Mouse (Mus musculus) ovary, postnatal 36 days (tissue): ENCODE data around the gene Gm21988.

Experiments
- DNase-seq: peaks from one replicate; pipeline ENCODE4 v3.0.0; 2022; ENCODE audit warnings: low spot score, mixed read lengths

The Gm21988 gene

GRCm38 (mm10) chr11:70236717-70237116 is 2.9 kb downstream of the Gm21988 start:
- no peak for DNase-seq

DNA sequence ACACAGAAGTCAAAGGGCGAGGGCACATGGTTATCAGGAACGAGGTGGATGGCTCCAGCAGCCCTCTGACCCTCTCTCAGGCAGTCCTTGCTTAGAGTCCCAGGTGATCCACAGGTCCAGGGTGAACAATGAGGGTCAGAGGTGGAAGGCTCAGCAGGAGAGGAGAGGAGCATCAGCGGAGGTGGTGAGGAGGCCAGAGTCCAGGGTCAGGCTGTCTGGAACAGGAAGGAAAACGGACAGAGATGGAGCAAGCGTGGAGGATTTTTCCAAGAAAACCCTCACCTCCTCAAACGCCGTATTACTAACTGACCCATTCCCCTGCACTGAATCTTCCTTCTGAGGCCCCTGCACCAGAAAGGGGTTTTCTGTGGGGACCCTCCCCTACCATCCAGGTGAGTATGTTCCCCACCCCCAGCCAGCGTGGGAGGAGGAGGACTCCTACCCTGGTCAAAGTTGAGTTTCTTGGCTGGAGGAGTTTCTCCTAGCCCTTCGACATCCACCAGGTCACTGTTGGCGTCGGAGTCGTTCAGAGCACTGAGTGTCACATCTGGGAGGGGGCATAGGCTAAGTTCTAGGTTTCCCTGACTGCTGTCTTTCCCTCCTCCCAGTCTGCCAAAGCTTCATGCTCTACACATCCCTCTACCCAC is 4.3 kb downstream of the Gm21988 start:
- DNase-seq = no peak

DNA sequence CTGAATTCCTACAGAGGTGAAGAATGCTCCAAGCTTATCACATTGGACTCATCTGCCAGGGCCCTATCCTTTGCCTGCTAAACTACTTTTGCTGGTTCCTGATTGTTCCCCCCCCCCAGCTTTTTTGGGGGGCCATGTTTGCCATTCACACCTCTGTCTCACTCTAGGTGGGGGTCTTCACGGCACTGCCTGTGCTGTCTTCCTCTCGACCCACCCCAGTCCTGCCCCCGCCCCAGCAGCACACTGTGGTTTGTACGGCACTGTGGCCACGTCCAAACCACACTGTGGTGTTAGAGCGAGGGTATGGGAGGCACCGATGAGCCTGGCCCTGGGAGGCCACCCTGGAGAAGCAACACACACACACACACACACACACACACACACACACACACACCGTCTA is 5.1 kb downstream of the Gm21988 start:
- DNase-seq = no peak

DNA sequence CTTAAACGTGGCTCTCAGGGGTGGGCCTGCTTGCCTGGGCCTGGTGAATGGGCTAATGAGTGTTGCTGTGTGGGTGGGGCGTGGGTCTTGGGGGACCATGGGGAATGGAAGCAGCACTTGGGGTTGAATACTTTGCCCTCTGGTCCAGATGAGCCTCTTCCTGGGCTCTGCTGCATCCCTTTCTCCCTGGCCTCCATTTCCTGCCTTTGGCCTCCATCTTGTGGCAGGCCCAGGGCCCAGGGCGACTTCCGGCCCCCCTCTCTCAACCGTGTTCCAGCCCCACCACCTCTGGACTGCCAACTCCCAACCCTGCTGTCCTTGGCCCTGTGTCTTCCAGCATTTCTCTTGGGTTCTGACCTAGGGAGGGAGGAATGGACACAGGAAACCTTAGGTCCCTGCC is 5.6 kb downstream of the Gm21988 start:
- DNase-seq = peak; percentile 59

DNA sequence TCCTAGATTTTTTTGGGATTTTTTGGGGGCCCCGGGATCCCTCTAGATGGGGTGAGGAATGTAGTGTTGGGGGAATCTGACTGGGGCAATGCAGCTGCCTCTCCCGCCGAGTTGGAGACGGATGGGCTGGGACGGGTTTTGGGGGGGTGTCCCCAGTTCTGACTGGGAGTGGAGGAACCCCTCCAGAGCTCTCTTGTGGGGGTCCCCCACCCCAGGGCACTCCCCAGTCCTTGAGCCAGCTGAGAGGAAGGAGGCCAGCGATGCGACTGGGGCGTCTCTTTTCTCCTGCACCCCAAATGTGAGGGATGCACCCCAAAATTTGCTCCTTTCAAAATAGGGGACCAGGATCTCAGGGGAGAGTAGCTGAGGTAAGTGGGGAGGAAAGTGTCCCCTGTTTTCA is 6.6 kb downstream of the Gm21988 start:
- DNase-seq = peak; percentile 50

DNA sequence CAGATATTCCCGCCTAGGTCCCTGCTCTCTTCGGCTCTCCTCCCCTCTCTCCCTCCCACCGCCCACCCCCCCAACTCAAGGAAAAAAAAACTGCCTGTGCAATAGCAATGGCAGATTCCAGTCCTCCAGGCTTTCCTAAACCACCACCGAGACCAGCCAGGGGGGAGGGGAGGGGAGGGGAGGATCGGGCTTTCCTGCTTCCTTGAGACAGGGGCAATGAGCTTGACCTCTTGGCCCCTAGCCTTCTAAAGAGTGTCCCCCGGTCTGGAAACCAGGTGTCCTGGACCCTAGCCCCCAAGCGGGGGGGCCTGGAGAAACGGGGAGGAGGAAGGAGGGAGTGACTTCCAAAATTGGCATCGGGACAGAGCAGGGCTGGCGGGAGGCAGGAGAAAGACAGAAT is 7.1 kb downstream of the Gm21988 start:
- peak; percentile 72 for DNase-seq

DNA sequence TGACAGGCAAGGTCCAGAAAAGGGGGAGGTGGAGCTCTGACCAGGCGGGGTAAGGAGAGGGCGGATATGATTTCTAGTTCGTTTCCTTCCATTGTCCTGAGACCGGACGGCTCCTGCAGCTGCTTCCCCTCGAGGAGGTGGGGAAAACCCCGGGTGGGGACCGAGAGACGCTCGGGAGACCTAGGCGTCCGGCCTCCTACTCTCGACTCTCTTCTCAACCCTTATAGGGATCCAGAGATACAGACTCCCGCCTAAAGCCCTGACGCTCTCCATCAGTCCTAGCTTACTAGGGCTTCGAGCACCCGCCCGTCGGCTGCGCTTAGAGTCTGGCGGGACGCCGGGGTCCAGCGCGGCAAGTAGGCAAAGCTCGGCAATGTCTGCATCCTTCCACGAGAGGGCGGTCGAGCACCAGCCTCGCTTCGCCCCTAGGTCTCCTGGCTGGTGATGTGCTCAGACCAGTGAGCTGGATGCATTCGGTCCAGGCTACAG is 9.3 kb downstream of the Gm21988 start:
- peak; percentile 84 for DNase-seq

- DNase-seq = no peak
Observed at GRCm38 (mm10) chr11:70229260-70230010, 10.2 kb downstream of the Gm21988 start, which contains the start of gene Bcl6b. Gene Bcl6b (minus strand): TSS chr11:70229798.

DNA sequence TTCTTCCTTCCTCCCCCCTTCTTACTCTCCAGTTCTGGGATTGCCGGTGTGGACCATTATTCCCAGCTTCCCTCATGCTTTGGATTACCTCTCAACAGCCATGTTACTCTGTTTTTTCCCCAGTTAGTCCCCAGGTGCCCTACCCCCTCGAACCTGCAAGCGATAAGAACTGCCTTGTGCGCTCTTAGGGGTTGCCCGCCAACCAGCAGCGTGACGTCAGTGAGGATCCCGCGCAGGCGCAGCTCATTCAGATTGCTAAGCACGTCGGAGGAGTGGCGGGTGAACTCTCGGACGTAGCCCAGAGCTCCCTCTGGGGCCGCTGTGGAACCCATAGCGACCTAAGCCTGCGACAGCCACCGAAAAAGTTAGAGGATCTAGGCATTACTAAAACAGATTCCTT is 10.8 kb downstream of the Gm21988 start:
- peak; percentile 76 for DNase-seq

- no peak for DNase-seq
Observed at GRCm38 (mm10) chr11:70227661-70228245, 11.9 kb downstream of the Gm21988 start.

GRCm38 (mm10) chr11:70227126-70227525 is 12.5 kb downstream of the Gm21988 start:
- no peak for DNase-seq

- no peak for DNase-seq
Observed at GRCm38 (mm10) chr11:70226602-70226890, 13.1 kb downstream of the Gm21988 start.

DNA sequence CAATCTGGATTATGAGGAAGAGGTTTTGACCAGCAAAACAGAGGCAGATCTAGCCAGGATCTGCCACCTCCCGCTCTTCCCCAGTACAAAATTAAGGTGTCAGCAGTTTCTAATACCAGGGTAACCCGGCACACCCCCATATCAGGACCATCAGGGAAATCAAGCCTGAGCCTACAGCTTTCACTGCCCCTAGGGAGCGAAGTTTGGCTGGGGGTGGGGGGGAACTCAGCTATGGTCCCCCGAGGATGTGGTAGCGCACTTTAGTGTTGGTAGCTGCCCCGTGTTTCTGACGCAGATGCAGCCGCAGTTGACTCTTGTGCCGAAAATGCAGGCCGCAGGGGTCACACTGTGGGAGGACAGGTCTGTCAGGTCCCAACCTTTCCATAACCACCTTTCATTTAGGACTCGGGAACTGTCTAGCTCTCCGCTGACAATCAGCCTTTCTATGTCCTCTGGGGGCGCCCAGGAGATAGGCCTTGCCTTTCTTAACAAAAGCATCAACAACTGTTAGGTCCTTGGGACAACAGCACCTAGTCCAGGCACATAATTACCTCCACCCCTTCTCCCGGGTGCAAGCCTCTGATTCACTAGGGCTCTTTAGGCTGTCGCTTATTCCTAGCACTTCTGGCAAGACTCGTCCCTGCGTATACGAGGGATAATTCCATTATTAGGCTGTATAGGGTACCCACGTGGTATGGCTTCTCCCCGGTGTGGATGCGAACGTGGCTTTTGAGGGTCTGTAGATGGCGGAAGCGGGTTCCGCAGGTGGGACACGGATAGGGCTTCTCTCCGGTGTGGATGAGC is 13.6 kb downstream of the Gm21988 start:
- DNase-seq = no peak

DNA sequence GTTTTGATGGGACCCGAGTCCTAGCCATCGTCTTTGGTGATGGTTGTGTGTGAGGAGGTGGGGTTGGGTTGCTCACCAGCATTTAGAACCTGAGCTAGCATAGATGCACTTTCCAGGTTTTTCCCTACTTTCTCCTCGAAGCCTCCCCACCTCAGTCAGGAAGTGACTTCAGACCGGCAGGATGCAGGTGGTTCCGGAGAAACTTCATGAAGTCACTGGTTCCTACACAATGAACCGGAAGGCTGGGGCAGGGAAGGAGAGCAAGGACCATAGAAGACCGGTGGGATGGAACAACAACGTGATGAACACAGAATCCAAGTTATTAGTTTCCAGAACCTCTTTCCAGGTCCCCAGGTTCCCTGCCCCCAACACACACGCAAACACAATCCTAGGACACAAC is 15.9 kb downstream of the Gm21988 start:
- DNase-seq = no peak

DNA sequence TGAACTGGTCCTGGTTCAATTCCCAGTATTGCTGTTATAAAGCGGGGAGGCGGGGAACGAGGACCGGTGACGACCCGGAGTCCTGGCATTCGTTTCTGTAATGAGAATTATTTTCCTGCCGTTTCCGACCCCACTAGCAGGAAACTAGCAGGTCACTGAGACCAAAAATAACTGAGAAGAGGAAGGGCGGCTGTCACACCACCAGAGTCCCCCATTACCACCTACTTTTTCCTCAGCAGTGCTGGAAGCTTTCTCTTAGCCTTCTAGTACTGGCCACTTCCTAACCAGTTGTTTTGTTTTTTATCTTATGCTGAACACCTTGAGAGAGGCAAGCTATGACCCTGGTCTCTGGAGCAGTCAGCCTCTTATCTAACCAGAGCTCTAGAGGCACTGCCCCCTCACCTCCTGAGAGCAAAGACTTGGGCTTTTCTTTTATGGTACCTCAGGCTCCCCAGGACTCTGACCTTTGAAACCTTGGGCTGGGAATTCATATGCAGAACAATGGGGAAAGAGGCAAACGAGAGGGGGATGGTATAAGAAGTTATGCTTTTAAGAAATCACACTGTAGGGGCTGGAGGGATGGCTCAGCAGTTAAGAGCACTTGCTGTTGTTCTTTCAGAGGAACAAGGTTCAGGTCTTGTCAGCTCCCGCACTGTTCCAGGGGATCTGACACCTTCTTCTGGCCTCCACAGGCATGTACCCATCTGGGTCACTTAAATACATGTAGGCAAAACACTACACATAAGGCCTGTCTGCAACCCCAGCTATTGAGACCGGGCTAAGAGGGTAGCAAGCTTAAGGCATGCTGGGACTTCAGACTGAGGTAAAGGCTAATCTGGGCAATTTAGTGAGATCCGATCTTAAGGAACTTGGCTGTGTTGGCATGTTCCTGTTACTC is 17.8 kb downstream of the Gm21988 start:
- DNase-seq = no peak

DNA sequence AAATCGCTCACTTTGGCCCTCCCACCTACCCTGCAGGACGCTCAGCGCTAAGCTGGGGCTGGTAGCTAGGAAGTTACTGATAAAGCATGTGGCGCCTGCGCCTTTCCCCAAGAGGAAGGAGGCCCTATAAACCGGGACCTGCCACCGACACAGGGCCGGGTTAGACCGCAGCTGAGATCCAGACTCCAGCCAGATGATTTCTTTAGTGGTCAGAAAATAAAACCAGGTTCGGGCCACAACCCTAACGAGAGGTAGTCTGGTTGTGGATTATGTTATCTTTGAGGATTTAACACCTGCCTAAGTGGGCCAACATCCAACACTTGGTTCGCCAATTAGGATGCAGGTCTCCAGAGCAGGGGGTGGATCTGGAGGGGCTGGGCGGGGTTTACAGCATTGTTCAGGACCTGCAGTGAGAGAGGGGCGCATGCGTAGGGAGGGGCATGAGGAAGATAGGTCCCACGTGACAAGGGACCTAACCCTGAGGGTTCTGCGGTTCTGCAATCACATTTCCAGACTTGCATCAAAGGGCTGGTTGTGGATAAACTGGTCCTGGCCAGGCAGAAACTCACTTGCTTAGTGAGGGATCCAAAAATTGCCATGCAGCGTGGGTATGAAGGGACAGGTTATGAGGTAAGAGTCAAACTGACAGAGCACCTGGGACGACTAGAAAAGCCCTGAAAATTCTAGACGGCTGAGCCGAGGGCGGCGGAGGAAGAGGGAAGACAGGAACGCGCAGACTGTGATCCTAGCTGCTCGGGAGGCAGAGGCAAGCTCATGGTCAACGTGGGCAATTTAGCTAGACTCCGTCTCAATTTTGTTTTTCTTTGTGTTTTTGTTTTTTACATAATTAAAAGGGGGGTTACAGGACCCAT is 18.7 kb downstream of the Gm21988 start, which contains the start of gene Slc16a13:
Slc16a13 (minus strand) TSS at position 334 of the 872 bp plus-strand sequence.
- peak; percentile 88 for DNase-seq

DNA sequence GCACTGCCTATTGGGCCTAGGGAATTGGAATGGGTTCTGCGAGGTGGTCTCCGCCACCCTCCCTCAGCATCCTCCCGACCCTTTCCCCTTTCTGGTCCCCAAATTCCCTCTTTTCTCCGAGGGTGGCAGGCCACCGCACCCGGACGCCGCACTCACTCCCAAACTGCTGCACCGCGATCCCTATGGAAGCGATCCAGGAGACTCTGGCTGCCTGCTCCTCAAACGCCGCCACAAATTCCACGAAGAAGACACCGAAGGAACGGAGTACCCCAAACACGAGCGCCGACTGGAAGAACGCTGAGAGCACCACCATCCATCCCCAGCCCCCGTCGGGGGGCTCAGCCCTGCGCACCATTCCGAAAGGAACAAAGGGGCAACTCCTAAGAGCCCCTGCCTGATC is 19.3 kb downstream of the Gm21988 start:
- DNase-seq = peak; percentile 46

DNA sequence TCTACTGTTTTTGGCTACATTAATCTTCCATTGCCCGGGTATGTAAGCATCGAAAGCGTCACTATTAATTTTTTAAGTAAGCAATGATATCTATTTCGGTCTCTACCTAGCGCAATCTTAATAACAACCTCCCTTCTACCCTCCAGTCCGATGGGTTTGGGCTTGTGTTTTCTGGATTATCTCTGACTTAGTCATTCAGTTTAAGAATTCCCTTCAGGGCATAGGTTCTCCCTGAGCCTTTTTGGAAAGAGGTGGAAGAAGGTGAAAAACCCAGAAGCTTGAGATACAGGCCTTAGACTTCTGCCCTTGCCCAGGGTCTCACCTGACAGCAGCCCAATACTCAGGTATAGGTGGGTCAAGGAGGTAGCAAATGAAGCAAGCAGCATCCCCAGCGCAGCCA is 19.8 kb downstream of the Gm21988 start:
- no peak for DNase-seq

DNA sequence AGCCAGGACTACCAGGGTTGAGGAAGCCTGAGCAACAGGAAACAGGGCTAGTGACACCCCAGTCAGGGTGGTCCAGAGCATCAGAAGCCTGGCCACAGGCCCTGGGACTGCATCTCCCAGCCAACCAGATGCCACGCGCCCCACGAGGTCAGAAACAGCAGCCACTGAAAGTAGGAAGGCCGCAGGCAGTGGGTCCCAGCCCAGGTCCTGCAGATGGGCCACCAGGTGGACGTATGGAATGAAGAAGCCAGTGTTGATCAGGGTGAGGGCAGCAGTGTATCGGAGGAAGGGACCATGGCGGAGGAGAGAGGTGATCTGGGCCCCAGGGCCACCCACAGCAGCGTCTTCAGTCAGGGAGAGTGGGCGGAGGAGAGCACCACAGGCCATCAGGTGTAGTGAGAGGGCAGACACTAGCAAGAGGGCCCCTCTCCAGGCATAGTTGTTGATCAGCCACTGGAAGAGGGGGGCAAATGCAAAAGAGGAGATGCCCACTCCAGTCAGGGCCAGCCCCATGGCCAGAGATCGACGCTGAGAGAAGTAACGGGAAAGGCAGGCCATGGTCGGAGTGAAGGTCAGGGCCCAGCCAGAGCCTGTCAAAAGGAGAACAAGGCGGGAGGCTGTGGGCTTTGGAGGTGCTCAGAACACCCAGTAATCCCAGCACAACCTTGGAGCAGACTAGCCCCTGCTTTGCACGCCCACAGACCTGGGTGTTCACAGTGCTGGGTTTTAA is 20.7 kb downstream of the Gm21988 start:
- DNase-seq = no peak

DNA sequence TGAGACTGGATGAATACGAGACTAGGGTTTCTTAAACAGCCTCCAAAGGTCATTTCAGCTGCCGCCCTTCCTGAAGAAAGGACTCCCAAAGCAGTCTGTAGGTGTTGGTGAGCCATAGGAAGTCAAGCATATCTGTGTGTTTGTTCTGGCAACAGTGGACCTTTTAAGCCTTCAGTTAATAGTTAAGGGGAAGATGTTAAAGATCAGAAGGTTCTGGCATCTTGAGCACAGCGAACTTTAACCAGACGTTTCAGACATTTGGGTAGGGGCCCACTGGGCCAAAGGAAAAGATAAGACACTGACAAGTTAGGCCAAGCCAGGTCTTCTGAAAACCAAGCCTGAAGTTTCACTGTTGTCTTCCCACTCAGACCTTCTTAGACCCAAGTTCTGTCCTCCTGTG is 21.6 kb downstream of the Gm21988 start:
- DNase-seq = no peak
